Mouse (Mus musculus) testis, postnatal 14 days (tissue): ENCODE data around the gene Gm20388.

ENCODE experiments used
- DNase-seq: peaks from one replicate; pipeline ENCODE4 v3.0.0; 2021; ENCODE audit warnings: low spot score

Gm20388 gene

GRCm38 (mm10) chr8:122670718-122671117 is 2760.1 kb downstream of the Gm20388 start:
- no peak for DNase-seq

- no peak for DNase-seq
These were observed 2761.3 kb downstream of the Gm20388 start for GRCm38 (mm10) chr8:122671894-122672293.

GRCm38 (mm10) chr8:122673989-122674388 is 2763.3 kb downstream of the Gm20388 start:
- DNase-seq = no peak

- no peak for DNase-seq
These were observed 2764.4 kb downstream of the Gm20388 start for GRCm38 (mm10) chr8:122674999-122675398.

- DNase-seq = no peak
These were observed 2765.2 kb downstream of the Gm20388 start for GRCm38 (mm10) chr8:122675596-122676420.

GRCm38 (mm10) chr8:122676621-122677480 is 2766.2 kb downstream of the Gm20388 start:
- peak; percentile 33 for DNase-seq

GRCm38 (mm10) chr8:122677481-122678021 is 2766.9 kb downstream of the Gm20388 start:
- DNase-seq = no peak

- peak; percentile 64 for DNase-seq
These were observed 2767.6 kb downstream of the Gm20388 start for GRCm38 (mm10) chr8:122678061-122678895.

- no peak for DNase-seq
These were observed 2768.2 kb downstream of the Gm20388 start for GRCm38 (mm10) chr8:122678896-122679210.

GRCm38 (mm10) chr8:122679325-122679920 is 2768.8 kb downstream of the Gm20388 start:
- no peak for DNase-seq

- DNase-seq = no peak
These were observed 2769.5 kb downstream of the Gm20388 start for GRCm38 (mm10) chr8:122680171-122680570.

GRCm38 (mm10) chr8:122682820-122683219 is 2772.2 kb downstream of the Gm20388 start:
- no peak for DNase-seq

GRCm38 (mm10) chr8:122685097-122685861 is 2774.6 kb downstream of the Gm20388 start:
- no peak for DNase-seq

GRCm38 (mm10) chr8:122686879-122687278 is 2776.2 kb downstream of the Gm20388 start:
- no peak for DNase-seq

GRCm38 (mm10) chr8:122689315-122689714 is 2778.7 kb downstream of the Gm20388 start:
- DNase-seq = no peak

GRCm38 (mm10) chr8:122691018-122691417 is 2780.4 kb downstream of the Gm20388 start:
- no peak for DNase-seq

GRCm38 (mm10) chr8:122692152-122692551 is 2781.5 kb downstream of the Gm20388 start:
- DNase-seq = no peak

GRCm38 (mm10) chr8:122695438-122696042 is 2784.9 kb downstream of the Gm20388 start:
- DNase-seq = no peak

- no peak for DNase-seq
These were observed 2786.5 kb downstream of the Gm20388 start for GRCm38 (mm10) chr8:122697181-122697581.

GRCm38 (mm10) chr8:122697586-122697985 is 2786.9 kb downstream of the Gm20388 start:
- DNase-seq = no peak
